Mouse (Mus musculus): ENCODE data around the gene S100a3.

GRCm38 (mm10) chr3:90515789-90516188, 44.6 kb upstream of the S100a3 start:
- TF ChIP-seq CTCF (conservative IDR thresholded peaks at IDR 0.05; ENCODE audit: low read length) = no peak
- no peak for TF ChIP-seq POU5F1 (IDR thresholded peaks at IDR 0.05; ENCODE audit: borderline replicate concordance, low read length)
